Mouse (Mus musculus): ENCODE measurements around the gene Adi1.

DNA sequence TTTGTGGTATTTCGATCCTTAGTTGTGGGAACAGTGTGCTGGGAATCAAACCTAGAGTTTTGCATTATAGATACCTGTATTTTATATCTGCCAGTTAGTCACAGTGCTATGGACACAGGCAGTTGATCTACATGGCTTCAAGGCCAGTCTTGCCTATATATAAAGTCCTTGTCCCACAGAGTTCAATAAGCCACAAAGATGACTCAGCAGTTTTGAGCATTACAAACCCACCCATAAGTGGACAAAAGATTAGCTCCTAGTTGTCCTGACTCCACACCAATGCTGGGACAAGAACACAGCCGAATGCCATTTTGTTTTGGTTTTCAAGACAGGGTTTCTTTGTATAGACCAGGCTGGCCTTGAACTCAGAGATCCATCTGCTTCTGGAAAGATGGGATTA is 46.6 kb upstream of the Adi1 start:
- no peak for TF ChIP-seq POLR2A (IDR thresholded peaks at IDR 0.05; ENCODE audit: extremely low read depth, insufficient read depth, low read length)
- TF ChIP-seq CTCF (IDR thresholded peaks at IDR 0.05; ENCODE audit: extremely low read depth, insufficient read depth, low read length) = no peak

All from cortical plate, adult 2 months (tissue).